Mouse (Mus musculus) C2C12 (cell line): ENCODE measurements at regions not wholly inside any gene's neighbourhood (a gene's known extent, or its start where the extent isn't known, plus 50 kb on each side); places are given as distances from the start of the nearest gene placed in this dataset.

Source experiments
- H3K27me3 ChIP-seq: one replicate; pipeline ENCODE4 v1.6.1; 2011; ENCODE audit not compliant: control insufficient read depth, insufficient read depth, insufficient read length
- H3K36me3 ChIP-seq: one replicate; pipeline ENCODE4 v1.6.1; 2011; ENCODE audit not compliant: control insufficient read depth, insufficient read depth
- H3K4me3 ChIP-seq: one replicate; pipeline ENCODE4 v1.5.1; 2011; ENCODE audit warnings: mild to moderate bottlenecking, control low read depth; ENCODE audit not compliant: poor library complexity, insufficient read depth, severe bottlenecking
- H3K79me2 ChIP-seq: one replicate; pipeline ENCODE4 v1.6.1; 2011; ENCODE audit not compliant: control insufficient read depth, insufficient read depth
- H3K79me3 ChIP-seq: one replicate; pipeline ENCODE4 v1.6.1; 2011; ENCODE audit warnings: low read depth, control low read depth
- H3ac ChIP-seq: one replicate; pipeline ENCODE3; 2011; ENCODE audit warnings: low read depth; ENCODE audit not compliant: control insufficient read depth, insufficient read length
- CEBPB ChIP-seq: IDR thresholded peaks from one replicate; pipeline ENCODE4 v1.6.1; 2011; ENCODE audit warnings: low read depth, mild to moderate bottlenecking, control low read depth, moderate library complexity
- CTCF ChIP-seq: IDR thresholded peaks from one replicate; pipeline ENCODE4 v1.5.1; 2011; ENCODE audit not compliant: control insufficient read depth, insufficient read depth, insufficient read length
- FOSL1 ChIP-seq: IDR thresholded peaks from one replicate; pipeline ENCODE4 v1.8.0; 2011; ENCODE audit warnings: mild to moderate bottlenecking, low read length; ENCODE audit not compliant: poor library complexity, insufficient read depth, severe bottlenecking
- MAX ChIP-seq: IDR thresholded peaks from one replicate; pipeline ENCODE4 v1.6.1; 2011; ENCODE audit warnings: mild to moderate bottlenecking, control low read depth
- MYOD1 ChIP-seq: IDR thresholded peaks from one replicate; pipeline ENCODE4 v1.6.1; 2011; ENCODE audit warnings: low read depth; ENCODE audit not compliant: control insufficient read depth, insufficient read length
- MYOG ChIP-seq: IDR thresholded peaks from one replicate; pipeline ENCODE4 v1.6.1; 2011; ENCODE audit not compliant: control insufficient read depth, insufficient read length; ENCODE audit errors: extremely low read depth
- USF1 ChIP-seq: IDR thresholded peaks from one replicate; pipeline ENCODE4 v1.6.1; 2011; ENCODE audit warnings: low read depth, mild to moderate bottlenecking, control low read depth, moderate library complexity

- Histone ChIP-seq H3ac (no peak overlapping the region), H3K27me3 (no peaks in the 10 kb centered on the region), H3K36me3 (no peaks in the 10 kb centered on the region), H3K79me3 (no peaks in the 10 kb centered on the region), H3K4me3 (no peak overlapping the region), H3K79me2 (no peaks in the 10 kb centered on the region)
- no peak for TF ChIP-seq MAX
- TF ChIP-seq MYOG = no peak
- TF ChIP-seq FOSL1 = no peak
- TF ChIP-seq USF1 = no peak
- TF ChIP-seq CTCF = no peak
- TF ChIP-seq MYOD1 = no peak
- TF ChIP-seq CEBPB = no peak
Measured at GRCm38 (mm10) chr5:132633198-132633884, 90.2 kb upstream of the Auts2 start.

- Histone ChIP-seq H3K4me3 (no peak overlapping the region), H3K36me3 (no peaks in the 10 kb centered on the region), H3K79me2 (no peaks in the 10 kb centered on the region), H3ac (no peak overlapping the region), H3K79me3 (no peaks in the 10 kb centered on the region), H3K27me3 (no peaks in the 10 kb centered on the region)
- TF ChIP-seq CTCF (no peak), USF1 (no peak), MYOD1 (no peak), MAX (no peak), MYOG (no peak), CEBPB (no peak), FOSL1 (no peak)
Measured at GRCm38 (mm10) chr5:132621751-132622150, 78.6 kb upstream of the Auts2 start.

- no peaks in the 10 kb centered on the region for H3K36me3 ChIP-seq
- TF ChIP-seq MYOD1 (no peak), USF1 (no peak), CTCF (no peak), FOSL1 (no peak), CEBPB (no peak), MYOG (no peak), MAX (no peak)
- H3K27me3 ChIP-seq = no peaks in the 10 kb centered on the region
- H3K79me2 ChIP-seq = no peaks in the 10 kb centered on the region
- no peak overlapping the region for H3K4me3 ChIP-seq
- no peak overlapping the region for H3ac ChIP-seq
- H3K79me3 ChIP-seq = no peaks in the 10 kb centered on the region
Measured at GRCm38 (mm10) chr5:132617241-132617640, 74.1 kb upstream of the Auts2 start.

GRCm38 (mm10) chr5:132609251-132609650 is 66.1 kb upstream of the Auts2 start:
- no peak overlapping the region for H3K4me3 ChIP-seq
- no peaks in the 10 kb centered on the region for H3K36me3 ChIP-seq
- TF ChIP-seq MYOD1 = no peak
- no peak for TF ChIP-seq USF1
- TF ChIP-seq CEBPB = no peak
- TF ChIP-seq MYOG = no peak
- no peak for TF ChIP-seq MAX
- no peak for TF ChIP-seq FOSL1
- H3K79me3 ChIP-seq = no peaks in the 10 kb centered on the region
- no peaks in the 10 kb centered on the region for H3K27me3 ChIP-seq
- no peak overlapping the region for H3ac ChIP-seq
- no peaks in the 10 kb centered on the region for H3K79me2 ChIP-seq

- Histone ChIP-seq H3K36me3 (no peaks in the 10 kb centered on the region), H3K79me2 (no peaks in the 10 kb centered on the region), H3K79me3 (no peaks in the 10 kb centered on the region), H3K27me3 (no peaks in the 10 kb centered on the region), H3ac (no peak overlapping the region), H3K4me3 (no peak overlapping the region)
- TF ChIP-seq CEBPB (no peak), USF1 (no peak), MYOD1 (no peak), FOSL1 (no peak), MYOG (no peak), MAX (no peak), CTCF (no peak)
Measured at GRCm38 (mm10) chr5:132606216-132606615, 63.1 kb upstream of the Auts2 start.

DNA sequence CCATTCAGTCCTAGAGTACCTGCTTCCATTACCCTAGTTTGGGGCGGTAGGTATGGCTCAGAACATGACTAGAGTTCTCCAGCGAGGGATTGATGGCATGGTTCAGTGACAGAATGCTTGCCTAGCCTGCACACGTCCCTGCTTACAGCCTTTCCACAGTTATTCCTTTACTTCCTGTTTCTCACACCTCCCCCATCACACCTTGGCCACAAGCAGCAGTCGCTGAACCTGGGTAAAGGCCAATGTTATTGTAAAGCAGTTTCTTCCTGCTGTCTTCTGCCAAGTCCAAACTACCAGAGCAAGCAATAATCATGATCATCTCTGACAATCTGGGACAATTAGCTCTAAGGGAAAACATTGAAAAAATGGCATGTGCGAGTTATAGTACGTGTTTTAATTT is 51.7 kb upstream of the Auts2 start:
- Histone ChIP-seq H3K79me3 (no peaks in the 10 kb centered on the region), H3K4me3 (no peak overlapping the region), H3K79me2 (no peaks in the 10 kb centered on the region), H3ac (no peak overlapping the region), H3K36me3 (no peaks in the 10 kb centered on the region), H3K27me3 (no peaks in the 10 kb centered on the region)
- TF ChIP-seq CEBPB = no peak
- no peak for TF ChIP-seq MYOD1
- TF ChIP-seq MAX = no peak
